Mouse (Mus musculus) NIH3T3 (cell line): ENCODE measurements around the gene Gm5934.
"Not testable (repeated sequence)": the region's sequence is repeated elsewhere in the genome, so short reads cannot be mapped to it uniquely, and the experiment has no call there.

Experiments used
- DNase-seq: peaks from one replicate; pipeline ENCODE4 v3.0.0-alpha.2; 2012; ENCODE audit warnings: low read depth

Gm5934 gene

GRCm38 (mm10) chrX:24500660-24501059, at the start of gene Gm5934:
Gm5934 (minus strand) TSS chrX:24500760.
- DNase-seq: not testable (repeated sequence)
